ENCODE assay signal across 10 mouse cellular contexts in genomic region chr16:14195427-14195826, GRCm38 (mm10). TPM values are rescaled to one million over a fixed set of nuclear protein-coding genes. Genes with fewer than 3 reads are reported as not detected.
DNase-seq lines count a peak whose midpoint lies in the region; ATAC-seq and TF ChIP-seq lines count a peak whose summit lies in the region.
"Had no signal": no experiment of that assay in that cellular context is flagged by ENCODE, and none has a peak within 500 bp of the region (broad histone marks: within the 10 kb centered on the region; RNA-seq: fewer than 3 reads in every experiment).

No protein-coding gene starts in this region.

- no peak overlapping the region for H3K4me2 ChIP-seq in hindbrain, embryonic 11.5 days (replicated peaks; ENCODE audit: low read depth, low read length)
- no peak overlapping the region for H3K4me2 ChIP-seq in hindbrain, embryonic 16.5 days (ENCODE audit: low read length)
- H3K4me2 ChIP-seq: embryonic facial prominence, embryonic 12.5 days had no signal

- no peaks in the 10 kb centered on the region for H3K4me1 ChIP-seq in hindbrain, embryonic 11.5 days (replicated peaks; ENCODE audit: control insufficient read depth, insufficient read depth, low read length)
- H3K4me1 ChIP-seq in hindbrain, embryonic 16.5 days (ENCODE audit: control insufficient read depth, insufficient read depth, low read depth, low read length), result no peaks in the 10 kb centered on the region
- peaks cover 33% of the 10 kb centered on the region for H3K4me1 ChIP-seq in E14TG2a.4 (replicated peaks; ENCODE audit: low read depth, low read length)
- H3K4me1 ChIP-seq in brown adipose tissue, adult 24 weeks (ENCODE audit: control insufficient read depth, insufficient read depth, insufficient read length, low read length), result peaks cover 7% of the 10 kb centered on the region; the same call in 1 of the 2 replicates
- H3K4me1 ChIP-seq: embryonic facial prominence, embryonic 12.5 days had no signal

- H3K4me3 ChIP-seq in hindbrain, embryonic 11.5 days (ENCODE audit: low read depth, low read length), result no peak overlapping the region
- no peak overlapping the region for H3K4me3 ChIP-seq in hindbrain, embryonic 16.5 days (ENCODE audit: low read length)
- H3K4me3 ChIP-seq in E14TG2a.4 (replicated peaks; ENCODE audit: low read length), result no peak overlapping the region
- H3K4me3 ChIP-seq in brown adipose tissue, adult 24 weeks (ENCODE audit: insufficient read depth, low read depth, low read length), result no peak overlapping the region
- H3K4me3 ChIP-seq: embryonic facial prominence, embryonic 12.5 days had no signal

- no peak overlapping the region for H3K27ac ChIP-seq in hindbrain, embryonic 11.5 days (ENCODE audit: low read depth, low read length)
- no peak overlapping the region for H3K27ac ChIP-seq in hindbrain, embryonic 16.5 days (ENCODE audit: low read depth, low read length)
- peak overlapping the region; percentile 82; the same call in 1 of the 2 replicates for H3K27ac ChIP-seq in brown adipose tissue, adult 24 weeks (replicated peaks; ENCODE audit: low read depth, low read length)
- H3K27ac ChIP-seq: embryonic facial prominence, embryonic 12.5 days; macrophage had no signal

- no peaks in the 10 kb centered on the region for H3K9me3 ChIP-seq in hindbrain, embryonic 11.5 days (ENCODE audit: control insufficient read depth, low read length)
- no peaks in the 10 kb centered on the region for H3K9me3 ChIP-seq in hindbrain, embryonic 16.5 days (ENCODE audit: control insufficient read depth, low read length)
- no peaks in the 10 kb centered on the region for H3K9me3 ChIP-seq in E14TG2a.4 (ENCODE audit: low read length)
- H3K9me3 ChIP-seq: embryonic facial prominence, embryonic 12.5 days had no signal

- peak; percentile 69 for DNase-seq in hindbrain, embryonic 11.5 days (ENCODE audit: low spot score)
- peak; percentile 77 for DNase-seq in layer of hippocampus, adult 11-12 months (ENCODE audit: low spot score)
- DNase-seq in lung, postnatal 14 days, result peak; percentile 78
- peak; percentile 72 for DNase-seq in splenic B cell, adult 2 months (ENCODE audit: low read depth, low spot score)

- WGBS in hindbrain, embryonic 11.5 days, result 36% methylated on average over 1 of the region's 1 CpGs
- 33% methylated on average over 1 of the region's 1 CpGs for WGBS in hindbrain, embryonic 16.5 days

- H3K36me3 ChIP-seq in hindbrain, embryonic 11.5 days (ENCODE audit: control insufficient read depth, insufficient read depth, low read length), result no peaks in the 10 kb centered on the region
- H3K36me3 ChIP-seq in hindbrain, embryonic 16.5 days (ENCODE audit: control insufficient read depth, insufficient read depth, low read length), result no peaks in the 10 kb centered on the region
- peaks cover 30% of the 10 kb centered on the region for H3K36me3 ChIP-seq in E14TG2a.4 (ENCODE audit: insufficient read depth, low read length)
- H3K36me3 ChIP-seq in splenic B cell, adult 2 months (ENCODE audit: control insufficient read depth, insufficient read depth, low read length, poor library complexity, severe bottlenecking), result peaks cover 13% of the 10 kb centered on the region; the same call in 1 of the 2 replicates

- H3K9ac ChIP-seq in hindbrain, embryonic 11.5 days (ENCODE audit: low read depth, low read length), result no peak overlapping the region
- H3K9ac ChIP-seq in hindbrain, embryonic 16.5 days (ENCODE audit: low read depth, low read length), result no peak overlapping the region
- H3K9ac ChIP-seq: embryonic facial prominence, embryonic 12.5 days had no signal

- H3K27me3 ChIP-seq in hindbrain, embryonic 11.5 days (ENCODE audit: control insufficient read depth, insufficient read depth, low read length), result no peaks in the 10 kb centered on the region
- H3K27me3 ChIP-seq in hindbrain, embryonic 16.5 days (replicated peaks; ENCODE audit: control insufficient read depth, insufficient read depth, low read length), result no peaks in the 10 kb centered on the region
- no peaks in the 10 kb centered on the region for H3K27me3 ChIP-seq in E14TG2a.4 (ENCODE audit: insufficient read depth, low read length)
- H3K27me3 ChIP-seq in splenic B cell, adult 2 months (ENCODE audit: control insufficient read depth, insufficient read depth, low read length, poor library complexity, severe bottlenecking), result no peaks in the 10 kb centered on the region
- H3K27me3 ChIP-seq: embryonic facial prominence, embryonic 12.5 days had no signal

- ATAC-seq in hindbrain, embryonic 11.5 days (ENCODE audit: low FRiP score), result no peak
- no peak for ATAC-seq in hindbrain, embryonic 16.5 days
- peak; percentile 83 for ATAC-seq in frontal cortex, adult (ENCODE audit: low TSS enrichment)

- TF ChIP-seq CTCF in E14TG2a.4 (conservative IDR thresholded peaks at IDR 0.05; ENCODE audit: low read length), result peak; percentile 85

RNA-seq across cellular contexts. Expression of gene Marf1, which starts 32.3 kb away (rescaled TPM):
- 18.1 and 24.2 TPM in 2 replicates for polyA plus RNA-seq in hindbrain, embryonic 11.5 days (2014; fragmentation: Nextera tagmentation; extraction: Ambion mirVana)
- polyA plus RNA-seq in hindbrain, embryonic 16.5 days (2015; fragmentation: Nextera tagmentation; extraction: Ambion mirVana), result 12.3 and 13.1 TPM in 2 replicates
- 12.3 and 14.0 TPM in 2 replicates for polyA plus RNA-seq in brown adipose tissue, adult 24 weeks (2012; ENCODE audit: insufficient read depth, insufficient read length, missing spikeins)

RNA-seq across cellular contexts. Expression of gene Nde1, which starts 32.4 kb away (rescaled TPM):
- 144 and 148 TPM in 2 replicates for polyA plus RNA-seq in hindbrain, embryonic 11.5 days (2014; fragmentation: Nextera tagmentation; extraction: Ambion mirVana)
- 28.3 and 32.6 TPM in 2 replicates for polyA plus RNA-seq in hindbrain, embryonic 16.5 days (2015; fragmentation: Nextera tagmentation; extraction: Ambion mirVana)
- 14.3 and 16.5 TPM in 2 replicates for polyA plus RNA-seq in brown adipose tissue, adult 24 weeks (2012; ENCODE audit: insufficient read depth, insufficient read length, missing spikeins)
